Mouse (Mus musculus) telencephalon, adult 2 months (tissue): Measurements from ENCODE around the gene Fstl5.
A peak's percentile ranks its signal among the peaks of the same experiment; 100 is the strongest.
"Not testable (repeated sequence)": the region's sequence is repeated elsewhere in the genome, so short reads cannot be mapped to it uniquely, and the experiment has no call there.

Experiments
- DNase-seq: peaks from one replicate; pipeline ENCODE4 v3.0.0-alpha.2; 2011; ENCODE audit warnings: low read depth, low spot score

The Fstl5 gene

DNA sequence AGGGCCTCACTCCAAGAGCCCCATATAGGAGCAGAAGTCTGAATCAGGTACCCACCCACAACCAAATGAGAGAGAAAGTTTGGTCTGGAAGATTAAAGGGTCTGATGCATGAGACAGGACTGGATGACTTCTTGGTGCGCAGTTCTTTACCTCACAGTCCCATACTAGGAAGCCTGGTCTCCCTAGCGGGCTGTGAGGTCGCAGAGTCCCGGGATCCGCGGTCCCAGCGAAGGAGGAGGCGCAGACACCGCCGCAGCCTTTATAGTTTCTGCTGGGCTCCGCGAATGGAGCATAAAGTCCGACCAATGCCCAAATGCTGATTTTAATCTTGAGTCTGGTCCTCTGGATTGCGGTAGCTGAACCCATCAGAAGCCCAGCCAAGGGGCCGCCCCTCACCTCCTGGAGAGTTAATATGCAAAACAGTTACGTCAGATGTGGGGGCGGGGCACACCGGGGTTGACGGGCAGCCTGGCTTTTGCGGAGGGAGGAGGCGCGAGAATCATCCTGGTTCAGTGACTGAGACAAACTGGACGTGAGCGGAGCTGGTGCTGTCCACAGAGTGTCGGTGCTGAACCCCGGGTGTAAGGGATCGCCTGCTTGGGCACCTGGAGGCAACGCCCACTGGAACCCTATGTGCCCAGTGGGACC is at the start of gene Fstl5:
Gene Fstl5 (plus strand): TSS at position 211 of the 648 bp plus-strand sequence.
- peak; percentile 48 for DNase-seq

DNA sequence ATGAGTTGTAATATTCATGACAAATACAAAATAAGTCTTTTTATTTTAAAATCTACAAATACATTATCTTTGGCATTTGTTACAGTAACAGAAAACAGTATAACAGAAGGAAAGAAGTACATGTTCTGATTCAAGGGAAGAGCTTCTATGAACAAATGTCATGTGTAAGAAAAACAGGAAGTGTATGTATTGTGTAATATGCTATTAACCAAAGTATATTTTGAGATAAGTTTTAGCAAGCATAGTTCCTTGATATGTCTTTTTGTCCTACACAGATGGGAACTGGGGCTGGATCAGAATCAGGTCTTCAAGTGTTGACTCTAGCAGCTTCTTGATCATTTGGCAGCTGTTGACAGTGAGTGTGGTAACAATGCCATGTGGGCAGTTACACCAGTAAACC is 48.5 kb upstream of the Fstl5 start:
- no peak for DNase-seq

DNA sequence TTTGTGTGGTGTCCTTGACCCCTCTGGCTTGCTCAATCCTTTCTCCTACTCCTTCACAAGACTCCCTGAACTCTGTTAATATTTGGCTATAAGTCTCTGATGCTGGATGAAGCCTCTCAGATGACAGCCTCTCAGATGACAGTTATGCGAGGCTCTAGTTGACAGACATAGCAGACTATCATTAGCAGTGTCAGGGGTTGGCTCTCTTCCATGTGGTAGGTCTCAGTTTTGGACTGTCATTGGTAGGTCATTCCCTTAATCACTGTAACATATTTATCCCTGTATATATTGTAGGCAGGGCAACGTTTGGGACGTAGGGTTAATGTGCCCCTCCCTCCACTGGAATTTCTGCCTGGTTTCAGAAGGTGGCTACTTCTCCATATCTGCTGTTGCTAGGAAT is 22.9 kb upstream of the Fstl5 start:
- DNase-seq = no peak

DNA sequence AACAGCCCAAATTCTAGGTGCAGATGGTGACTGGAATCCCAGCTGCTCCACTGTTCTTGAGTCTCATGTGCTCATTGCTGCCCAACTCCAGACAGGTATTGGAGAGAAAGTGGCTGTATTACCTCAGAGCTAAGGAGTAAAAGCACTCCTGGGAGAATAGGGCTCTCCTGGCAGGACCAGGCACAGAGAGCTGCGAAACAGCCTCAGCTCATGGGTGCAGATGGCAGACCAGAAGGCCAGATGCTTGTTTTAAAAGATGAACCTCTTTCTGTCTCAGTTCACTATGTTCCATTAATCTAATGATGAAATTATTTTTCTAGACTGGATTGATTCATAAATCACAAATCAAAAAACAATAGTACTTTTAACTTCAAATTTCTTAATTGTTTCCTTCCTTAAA is 12.1 kb upstream of the Fstl5 start:
- no peak for DNase-seq

DNA sequence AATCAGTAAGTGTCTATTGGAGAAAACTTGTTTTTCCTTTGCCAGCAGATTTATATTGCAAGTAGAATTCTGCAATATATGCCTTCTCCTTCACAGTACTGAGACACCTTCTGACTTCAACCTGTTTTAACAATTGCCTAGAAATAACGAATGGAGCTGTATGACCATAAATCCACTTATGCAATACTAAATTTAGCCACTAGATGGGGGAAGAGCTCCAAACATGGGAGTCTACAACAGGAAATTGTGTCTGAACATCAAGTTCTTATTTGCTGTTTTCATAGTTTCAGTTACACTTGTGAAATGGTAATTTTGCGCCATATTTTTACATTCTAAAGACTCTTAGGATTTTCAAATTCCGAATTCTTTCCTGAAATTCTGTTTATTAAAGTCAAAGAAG is 6.2 kb upstream of the Fstl5 start:
- DNase-seq = peak; percentile 63

DNA sequence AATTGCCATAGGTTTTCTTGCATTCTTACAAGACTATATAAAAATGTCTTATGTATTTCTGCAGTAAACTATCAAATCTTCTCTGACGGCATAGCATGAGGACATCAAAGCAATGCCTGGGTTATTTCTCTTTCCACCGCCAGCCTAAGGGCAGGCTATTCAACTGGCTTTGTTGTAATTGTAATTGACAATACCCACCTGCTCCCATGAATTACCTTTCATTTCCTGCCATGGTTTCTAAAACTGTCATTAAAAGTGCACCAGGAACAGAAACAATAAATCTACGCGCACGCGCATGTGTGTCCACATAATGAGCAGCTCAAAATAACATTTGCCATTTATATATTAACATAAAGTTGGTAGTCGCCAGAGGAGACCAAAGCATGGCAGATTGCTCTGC is 1.2 kb upstream of the Fstl5 start:
- DNase-seq = no peak

DNA sequence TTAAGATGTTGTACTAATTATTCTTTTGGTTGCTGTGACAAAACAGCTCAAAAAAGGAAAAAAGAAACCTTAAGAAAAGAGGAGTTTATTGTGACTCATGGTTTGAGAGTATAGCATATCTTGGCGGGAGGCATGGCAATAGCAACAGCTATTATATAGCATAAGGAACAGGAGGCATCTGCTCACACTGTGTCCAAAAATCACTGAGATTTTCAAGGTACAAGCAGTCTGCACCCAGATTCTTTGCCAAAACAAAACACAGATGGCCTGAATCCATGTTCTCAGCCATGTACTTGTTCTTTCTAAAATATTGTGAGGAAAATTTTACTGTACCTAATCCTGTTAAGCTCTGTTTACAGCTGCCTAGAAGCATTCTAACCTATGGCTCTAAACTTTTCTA is 66.4 kb downstream of the Fstl5 start:
- peak; percentile 23 for DNase-seq

DNA sequence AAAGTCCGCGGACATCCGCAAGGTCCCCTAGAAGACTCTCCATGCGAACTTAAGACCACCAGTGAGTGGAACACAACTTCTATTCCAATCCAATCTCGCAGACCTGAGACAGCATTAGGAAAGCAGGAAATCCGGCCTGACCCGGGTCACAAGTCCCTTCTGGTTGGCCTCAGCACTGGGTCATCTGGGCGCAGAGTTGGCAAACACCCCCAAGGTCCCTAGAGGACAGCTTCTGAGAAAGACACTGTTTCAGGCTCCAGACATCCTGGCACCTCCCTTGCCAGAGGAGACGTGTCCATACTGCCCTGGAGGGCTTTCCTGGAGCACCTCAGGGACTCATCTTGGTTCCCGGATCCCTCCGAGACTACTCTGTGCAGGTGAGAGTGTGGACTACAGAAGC is 73.8 kb downstream of the Fstl5 start:
- no peak for DNase-seq

DNA sequence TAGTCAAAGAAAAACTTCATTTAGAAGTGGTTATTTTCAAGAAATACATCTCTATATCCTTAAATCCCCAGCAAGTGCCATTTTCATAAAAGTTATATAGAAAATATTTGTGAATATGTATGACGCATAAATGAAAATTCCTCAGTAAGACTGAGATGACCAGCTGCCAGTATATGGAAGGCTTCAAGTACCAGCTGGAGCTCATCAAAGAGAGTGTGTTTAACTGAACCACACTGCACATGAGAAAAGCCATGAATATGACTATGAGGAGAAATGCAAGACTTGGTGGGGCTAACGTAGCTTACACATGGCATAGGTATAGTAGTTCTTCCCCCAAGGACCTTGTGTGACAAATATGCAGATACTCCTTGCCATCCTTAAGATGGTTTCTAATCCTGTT is 164.8 kb downstream of the Fstl5 start:
- no peak for DNase-seq

DNA sequence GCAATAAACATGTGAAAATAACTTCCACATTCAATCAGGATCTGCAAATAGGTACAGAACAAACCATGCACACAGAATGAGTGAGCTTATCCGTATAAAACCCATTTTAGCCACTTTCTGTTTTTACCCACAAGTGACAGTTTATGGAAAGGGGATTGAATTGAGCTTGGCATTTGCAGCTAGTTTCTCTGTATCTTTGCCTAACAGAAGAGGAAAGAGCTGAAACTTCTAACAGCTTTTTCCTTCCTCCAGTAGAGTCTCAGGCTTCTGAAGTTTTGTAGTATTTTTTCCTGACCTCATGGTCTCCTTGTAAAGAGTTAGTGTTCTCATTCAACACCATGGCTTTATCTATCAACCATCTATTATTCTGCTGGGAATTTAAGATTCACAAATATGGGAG is 177.3 kb downstream of the Fstl5 start:
- no peak for DNase-seq

DNA sequence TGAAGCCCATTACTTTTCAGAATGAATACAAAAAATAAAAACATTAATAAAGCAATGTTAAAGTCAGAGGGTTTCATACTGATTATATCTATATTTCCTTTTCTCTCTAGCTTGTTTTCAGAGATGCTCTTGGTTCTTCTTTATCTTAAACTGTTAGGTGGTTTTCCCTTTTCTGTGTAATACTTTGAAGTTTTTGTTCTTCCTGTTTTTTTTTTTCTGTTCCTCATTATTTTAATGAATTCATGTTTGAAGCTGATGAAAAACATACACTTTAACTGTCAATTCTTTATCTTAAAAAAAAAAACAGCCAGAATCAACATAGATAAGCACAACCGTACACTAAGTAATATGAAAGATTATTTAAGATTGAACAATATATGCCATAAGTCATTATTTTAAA is 218.9 kb downstream of the Fstl5 start:
- DNase-seq = no peak

DNA sequence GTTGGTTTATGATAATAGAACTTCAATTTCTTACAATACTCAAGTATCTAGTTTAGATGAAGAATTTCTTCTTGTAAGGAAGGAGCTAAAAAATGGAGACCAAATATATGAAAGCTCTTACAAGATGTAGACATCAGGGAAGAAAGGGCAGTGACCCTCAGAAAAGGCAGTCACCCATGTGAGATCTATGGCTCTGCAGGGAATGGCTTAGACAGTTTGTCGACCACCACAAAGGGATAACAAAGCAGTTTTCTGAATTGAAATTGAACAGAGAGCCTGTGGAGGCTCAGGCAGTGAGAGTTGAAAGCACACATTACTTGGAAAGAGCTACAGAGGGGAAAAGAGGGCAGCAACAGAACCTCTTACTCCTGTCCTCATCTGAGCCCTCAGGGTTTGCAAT is 220.3 kb downstream of the Fstl5 start:
- DNase-seq = no peak

DNA sequence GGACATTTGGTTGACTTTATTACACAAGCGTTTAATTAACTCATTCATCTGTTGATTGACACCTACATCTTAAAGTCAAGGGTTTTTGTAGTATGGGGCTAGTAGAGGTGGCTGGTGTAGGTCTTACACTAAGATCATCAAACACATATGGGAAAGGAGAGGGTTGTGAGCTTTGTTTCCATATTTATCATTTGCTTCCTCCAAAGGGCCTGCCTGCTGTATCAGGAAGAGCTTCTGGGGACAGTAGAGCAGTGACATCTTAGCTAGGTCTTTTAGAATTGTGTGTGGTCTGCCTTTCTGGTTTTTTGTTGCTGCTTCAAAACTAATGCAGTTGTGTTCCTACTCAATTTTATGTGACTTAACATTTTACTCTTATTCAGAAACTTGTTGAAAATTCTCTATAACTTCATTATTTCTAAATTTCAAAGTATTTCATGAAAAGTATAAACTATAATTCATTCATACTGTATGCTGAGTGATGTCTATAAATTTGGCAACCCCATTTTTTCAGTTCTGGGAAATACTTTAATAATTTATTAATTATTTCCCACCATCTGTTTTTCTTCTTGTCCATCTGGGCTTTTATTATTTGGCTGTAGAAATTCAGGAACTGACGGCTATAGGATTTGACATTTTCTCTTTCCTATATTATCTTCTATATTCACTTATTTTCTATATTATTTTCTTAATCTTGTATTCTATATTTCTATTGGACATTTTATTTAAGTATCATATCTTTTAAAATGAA is 227.1 kb downstream of the Fstl5 start:
- DNase-seq = no peak

DNA sequence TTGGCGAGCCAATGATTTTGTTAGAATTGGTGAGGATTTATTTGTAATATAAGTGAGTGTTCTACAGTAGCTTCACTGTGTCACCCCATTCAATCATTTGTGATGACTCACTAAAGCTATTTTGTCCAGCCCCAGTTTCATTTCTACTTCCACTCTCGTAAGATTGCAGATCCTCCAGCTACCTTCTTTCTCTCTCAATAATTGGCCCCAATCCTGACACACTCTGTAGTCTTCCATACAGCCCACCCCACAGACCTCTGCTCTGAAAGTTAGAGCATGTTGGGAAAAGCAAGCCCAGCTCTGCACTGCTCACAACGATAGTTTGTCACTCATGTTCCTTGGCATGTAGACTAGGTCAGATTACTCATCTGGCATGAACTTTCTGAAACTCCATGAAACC is 242.9 kb downstream of the Fstl5 start:
- no peak for DNase-seq

DNA sequence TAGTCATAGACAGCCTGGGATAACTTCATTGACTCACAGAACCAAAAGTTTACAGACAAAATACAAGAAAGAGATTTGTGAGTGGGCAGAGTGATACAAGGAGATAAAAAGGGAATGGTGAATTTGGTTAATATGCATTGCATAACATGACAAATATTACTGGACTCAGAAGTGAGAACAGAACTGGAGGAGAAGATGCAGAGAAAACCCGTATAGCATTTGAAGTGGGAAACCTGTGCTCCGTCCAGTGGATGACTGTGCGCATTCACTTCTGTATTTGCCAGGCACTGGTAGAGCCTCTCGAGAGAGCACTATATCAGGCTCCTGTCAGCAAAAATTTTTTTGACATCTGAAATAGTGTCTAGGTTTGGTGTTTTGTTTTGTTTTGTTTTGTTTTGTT is 245.5 kb downstream of the Fstl5 start:
- no peak for DNase-seq

DNA sequence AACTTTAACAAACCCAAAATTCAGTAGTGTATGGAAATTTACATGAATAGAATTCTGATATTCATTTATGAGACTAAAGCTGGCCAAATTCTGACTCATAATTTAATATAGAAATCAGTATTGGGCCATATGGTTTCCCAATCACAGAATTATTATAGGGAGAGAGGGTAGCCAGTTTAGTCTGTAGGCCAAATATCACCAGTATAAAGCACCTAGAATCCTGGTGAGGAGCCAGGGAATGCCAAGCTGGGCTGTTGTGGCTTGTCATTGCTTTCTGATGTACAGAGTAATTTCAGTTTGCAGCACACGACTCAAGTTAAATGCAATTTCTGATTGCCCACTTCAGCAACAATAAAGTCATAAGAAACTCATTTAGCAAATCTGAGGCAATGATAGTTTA is 248.4 kb downstream of the Fstl5 start:
- DNase-seq = no peak

DNA sequence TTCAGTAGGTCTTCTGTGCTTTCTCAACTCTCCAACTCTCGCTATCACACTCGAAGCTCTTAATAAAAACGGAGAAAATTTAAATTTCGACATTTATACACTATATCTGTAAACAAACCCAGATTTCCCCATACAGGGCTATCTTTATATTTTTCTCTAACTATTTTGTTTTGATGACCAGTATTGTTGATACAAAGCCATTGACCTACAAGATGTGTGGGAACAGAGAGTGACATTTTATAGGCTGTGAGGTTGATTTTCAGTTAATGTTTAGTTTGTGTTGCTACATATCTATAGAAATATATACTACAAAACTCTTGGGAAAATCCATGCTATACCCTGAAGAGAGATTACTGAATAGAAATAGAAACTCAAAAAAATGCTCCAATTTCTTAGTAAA is 262.9 kb downstream of the Fstl5 start:
- DNase-seq = no peak

DNA sequence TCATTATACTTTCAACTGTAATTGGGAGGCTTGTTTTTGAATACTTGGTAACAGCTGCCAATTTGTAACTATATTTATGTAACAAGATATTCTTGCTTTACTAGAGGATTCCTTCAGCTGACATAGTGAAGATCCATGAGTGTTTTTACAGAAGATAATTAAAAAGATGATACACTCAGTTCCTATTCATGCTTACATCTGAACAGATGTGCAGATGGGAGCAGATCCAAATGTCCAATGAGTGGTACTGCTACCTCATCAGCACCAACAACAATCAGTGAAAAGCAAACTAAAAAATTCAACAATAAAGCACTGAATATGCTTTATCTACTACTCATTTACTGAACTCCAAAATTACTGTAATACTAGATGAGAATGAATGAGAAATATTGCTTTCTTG is 292.9 kb downstream of the Fstl5 start:
- peak; percentile 10 for DNase-seq

DNA sequence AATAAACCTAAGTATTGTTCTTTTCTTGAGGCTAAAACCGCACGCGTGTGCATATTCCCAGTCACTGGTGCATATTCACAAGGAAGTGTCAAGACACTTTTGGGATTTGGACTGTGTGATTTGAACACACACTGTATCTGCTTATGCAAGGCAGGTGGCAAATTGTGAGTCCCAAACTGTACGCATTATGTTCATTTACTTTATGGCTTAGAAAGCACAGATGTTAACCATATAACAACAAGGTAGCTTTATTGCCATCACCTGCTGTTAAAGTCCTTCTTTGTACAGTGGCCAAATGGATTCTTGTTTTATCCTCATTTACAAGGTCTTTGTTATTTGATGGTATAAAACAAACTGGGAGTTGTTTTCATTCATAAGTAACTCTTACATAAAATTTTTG is 295.8 kb downstream of the Fstl5 start:
- DNase-seq = no peak

DNA sequence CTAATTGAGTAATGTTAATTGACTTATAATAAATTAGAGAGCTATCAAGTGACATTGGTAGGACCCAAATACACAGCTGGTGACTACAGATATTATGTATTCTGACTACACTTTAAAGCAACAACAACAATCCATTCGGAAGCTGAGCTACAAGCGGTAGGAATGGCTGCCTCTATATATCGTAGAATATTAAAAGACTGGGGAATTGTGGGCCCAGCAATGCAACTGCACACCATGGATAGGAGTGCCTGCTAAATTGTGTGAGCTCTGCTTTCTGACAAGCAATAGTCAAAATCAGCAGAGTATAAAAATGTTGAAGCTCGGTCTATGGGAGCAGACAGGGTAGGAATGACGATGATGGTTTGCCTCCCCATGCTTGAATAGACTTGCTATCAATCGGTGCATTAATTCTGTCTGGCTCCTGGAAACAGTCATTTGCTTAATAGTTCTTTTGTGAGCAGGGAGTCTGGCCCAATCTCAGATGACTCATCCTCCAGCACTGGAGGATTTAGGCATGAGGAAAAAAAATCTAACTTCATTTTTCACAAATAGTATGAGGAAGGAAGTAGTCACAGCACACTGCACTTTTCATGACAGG is 354.8 kb downstream of the Fstl5 start:
- peak; percentile 51 for DNase-seq

DNA sequence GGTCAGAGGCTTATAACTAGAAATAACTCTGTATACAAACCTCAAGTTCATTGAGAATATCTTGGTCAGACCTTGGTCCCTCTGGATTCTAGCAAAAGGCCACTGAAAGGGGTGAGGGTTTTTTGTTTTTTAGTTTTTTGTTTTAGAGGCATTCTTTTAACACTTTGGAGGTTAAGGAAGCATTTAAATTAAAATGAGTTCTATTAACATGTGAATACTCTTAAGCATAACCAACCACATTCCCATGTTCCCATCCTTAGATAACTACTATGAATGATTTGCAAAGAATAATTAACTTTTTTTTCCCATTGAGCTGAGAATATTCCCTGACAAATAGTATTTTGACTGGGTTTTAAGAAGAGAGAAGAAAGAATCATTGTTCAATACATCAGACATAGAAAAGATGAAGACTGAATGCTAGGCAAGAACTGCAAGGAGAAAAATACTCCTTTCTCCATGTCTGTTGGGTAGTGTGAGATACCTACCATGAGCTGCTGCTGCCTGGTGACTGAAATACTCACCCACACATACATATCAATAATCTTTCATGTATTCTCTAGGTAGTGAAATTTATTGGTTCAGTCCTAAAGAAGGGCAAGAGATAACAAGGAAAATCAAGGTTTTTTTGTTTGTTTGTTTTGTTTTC is 393.3 kb downstream of the Fstl5 start:
- no peak for DNase-seq

DNA sequence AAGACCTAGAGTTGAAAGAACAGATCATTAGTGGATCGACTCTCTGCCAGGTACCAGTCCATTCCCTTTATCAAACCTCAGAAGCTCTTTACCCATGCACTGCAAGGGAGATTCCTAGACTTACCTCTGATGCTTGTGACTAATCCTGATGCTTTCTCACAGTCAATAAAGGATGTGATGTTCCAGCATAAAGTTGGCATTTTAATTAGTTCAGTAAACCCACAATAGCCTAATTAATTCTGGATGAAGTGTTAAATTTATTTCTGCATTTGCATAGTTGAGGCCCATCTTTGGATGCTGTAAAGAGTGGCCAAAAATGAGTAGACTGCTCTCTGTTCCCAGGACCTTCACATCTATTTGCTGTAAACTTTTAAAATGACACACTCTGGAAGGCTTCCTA is 394.1 kb downstream of the Fstl5 start:
- DNase-seq = no peak

DNA sequence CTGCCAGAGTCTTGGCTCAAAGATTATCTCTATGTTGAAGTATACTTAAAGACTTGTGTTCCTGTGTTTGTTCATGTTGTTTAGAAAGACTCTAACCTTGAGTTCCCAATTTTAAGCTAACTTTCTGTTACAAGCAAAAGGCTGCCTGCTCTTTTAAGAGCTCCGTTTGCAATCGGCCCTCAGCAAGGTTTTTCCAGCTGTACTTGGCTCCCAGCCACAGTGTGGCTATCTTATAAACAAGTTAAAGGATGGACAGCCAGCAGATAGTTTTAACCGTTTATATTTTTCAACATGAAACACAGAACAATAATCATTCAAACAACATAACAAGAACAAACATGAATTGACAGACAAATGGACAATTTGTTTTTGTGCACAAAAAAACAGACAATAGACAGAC is 433.8 kb downstream of the Fstl5 start:
- DNase-seq = not testable (repeated sequence)
